Mouse (Mus musculus): ENCODE data around the gene Gm10401.

- TF ChIP-seq MEF2A (IDR thresholded peaks at IDR 0.05; ENCODE audit: borderline replicate concordance, low read depth, low read length) (no peak), CHD1 (IDR thresholded peaks at IDR 0.05; ENCODE audit: low read depth, low read length) (no peak), POLR2A (IDR thresholded peaks at IDR 0.05; ENCODE audit: low read depth, low read length) (no peak), MXI1 (IDR thresholded peaks at IDR 0.05; ENCODE audit: low read depth, low read length) (no peak), EP300 (IDR thresholded peaks at IDR 0.05; ENCODE audit: low read length) (no peak), ZKSCAN1 (IDR thresholded peaks at IDR 0.05; ENCODE audit: borderline replicate concordance, low read depth, low read length) (no peak), MYC (IDR thresholded peaks at IDR 0.05; ENCODE audit: low read depth, low read length) (no peak), CTCF (conservative IDR thresholded peaks at IDR 0.05 in 1 of 2, IDR thresholded peaks at IDR 0.05 in 1 of 2; ENCODE audit: low read depth in 2 of 2, low read length in 2 of 2) (peak; percentile 59 to 80), ZNF384 (IDR thresholded peaks at IDR 0.05; ENCODE audit: low read depth, low read length) (no peak), CHD2 (IDR thresholded peaks at IDR 0.05; ENCODE audit: low read length) (no peak), SMC3 (IDR thresholded peaks at IDR 0.05; ENCODE audit: low read depth, low read length) (peak; percentile 81), NRF1 (IDR thresholded peaks at IDR 0.05; ENCODE audit: low read depth, low read length) (no peak), USF1 (IDR thresholded peaks at IDR 0.05; ENCODE audit: low read depth, low read length) (no peak)
These were observed 21.8 kb downstream of the Gm10401 start for GRCm38 (mm10) chr5:115076144-115076901.
